Mouse (Mus musculus): ENCODE measurements around the gene Tubb4b. TPM values are rescaled to one million over a fixed set of nuclear protein-coding genes. Genes with fewer than 3 reads are reported as not detected.

The Tubb4b gene
- 979 and 1,089 TPM in 2 replicates for total RNA-seq (2012; rRNA removed)
- 1,000 to 10,000 TPM in 1 of 2 experiments, 100 to 1,000 TPM in 1; 183 to 1,037 TPM for polyA plus RNA-seq (2012; ENCODE audit: insufficient read depth in 1 of 2, insufficient read length in 2 of 2, low read depth in 1 of 2, low replicate concordance in 2 of 2, missing spikeins in 1 of 2)

- peaks cover 6 to 18% of the 10 kb centered on the region in 2 experiments; a peak in 3 of 4 replicates for H3K4me1 ChIP-seq (ENCODE audit: control insufficient read depth in 1 of 2, insufficient read depth in 2 of 2, low read length in 2 of 2)
- TF ChIP-seq TAL1 (IDR thresholded peaks at IDR 0.05; ENCODE audit: low read length) (no peak), NELFE (IDR thresholded peaks at IDR 0.05; ENCODE audit: low read depth, low read length) (peak; percentile 99), CHD2 (IDR thresholded peaks at IDR 0.05; ENCODE audit: low read length) (no peak), ZKSCAN1 (IDR thresholded peaks at IDR 0.05; ENCODE audit: low read depth, low read length) (no peak), ETS1 (IDR thresholded peaks at IDR 0.05; ENCODE audit: low read depth, low read length) (no peak), POLR2A (IDR thresholded peaks at IDR 0.05; ENCODE audit: control insufficient read depth in 1 of 2, insufficient read depth in 1 of 2, low read depth in 1 of 2, low read length in 2 of 2, poor library complexity in 1 of 2) (peak; percentile 99 to 100), HCFC1 (IDR thresholded peaks at IDR 0.05; ENCODE audit: low read depth, low read length) (peak; percentile 65; the same call in 1 of the 2 replicates), ZNF384 (IDR thresholded peaks at IDR 0.05; ENCODE audit: low read depth, low read length) (no peak), SMC3 (IDR thresholded peaks at IDR 0.05; ENCODE audit: low read depth, low read length) (no peak), ZMIZ1 (IDR thresholded peaks at IDR 0.05; ENCODE audit: low read depth, low read length) (peak; percentile 99), GATA1 (IDR thresholded peaks at IDR 0.05; ENCODE audit: low read depth, low read length) (no peak), MAX (IDR thresholded peaks at IDR 0.05; ENCODE audit: low read length) (no peak; the same call in 1 of the 2 replicates), TCF12 (IDR thresholded peaks at IDR 0.05; ENCODE audit: low read depth, low read length) (peak; percentile 64), CHD1 (IDR thresholded peaks at IDR 0.05; ENCODE audit: low read depth, low read length) (no peak), MXI1 (IDR thresholded peaks at IDR 0.05; ENCODE audit: low read depth, low read length) (peak; percentile 42; the same call in 1 of the 2 replicates), KAT2A (conservative IDR thresholded peaks at IDR 0.05; ENCODE audit: low read depth, low read length) (0 out of 2 replicates have a peak, but pooled peaks have one; percentile 9), POLR2AphosphoS2 (IDR thresholded peaks at IDR 0.05; ENCODE audit: low read length) (peak; percentile 100), GABPA (IDR thresholded peaks at IDR 0.05; ENCODE audit: low read depth, low read length) (no peak), MAZ (IDR thresholded peaks at IDR 0.05; ENCODE audit: low read depth, low read length) (no peak), ZC3H11A (IDR thresholded peaks at IDR 0.05; ENCODE audit: low read depth, low read length) (no peak), TBP (IDR thresholded peaks at IDR 0.05; ENCODE audit: low read depth, low read length) (peak; percentile 99), RCOR1 (IDR thresholded peaks at IDR 0.05; ENCODE audit: low read depth, low read length) (no peak), UBTF (IDR thresholded peaks at IDR 0.05; ENCODE audit: borderline replicate concordance, insufficient read depth, low read depth, low read length) (no peak; the same call in 1 of the 2 replicates), USF2 (IDR thresholded peaks at IDR 0.05; ENCODE audit: borderline replicate concordance in 1 of 2, insufficient read depth in 1 of 2, low read depth in 1 of 2, low read length in 2 of 2) (no peak), MAFK (IDR thresholded peaks at IDR 0.05; ENCODE audit: borderline replicate concordance, low read depth, low read length) (no peak), MYC (IDR thresholded peaks at IDR 0.05; ENCODE audit: low read depth, low read length) (peak; percentile 79), CTCF (IDR thresholded peaks at IDR 0.05 in 2 of 3, conservative IDR thresholded peaks at IDR 0.05 in 1 of 3; ENCODE audit: control insufficient read depth in 1 of 3, insufficient read depth in 1 of 3, low read depth in 2 of 3, low read length in 3 of 3, poor library complexity in 1 of 3, severe bottlenecking in 1 of 3) (no peak), POLR2AphosphoS5 (IDR thresholded peaks at IDR 0.05; ENCODE audit: borderline replicate concordance, low read depth, low read length) (peak; percentile 99), MYB (IDR thresholded peaks at IDR 0.05; ENCODE audit: low read depth, low read length) (no peak), JUND (IDR thresholded peaks at IDR 0.05; ENCODE audit: low read depth, low read length) (no peak), EP300 (IDR thresholded peaks at IDR 0.05; ENCODE audit: low read depth in 1 of 2, low read length in 2 of 2) (no peak), MEF2A (IDR thresholded peaks at IDR 0.05; ENCODE audit: extremely low read depth, insufficient replicate concordance, low read depth, low read length, poor library complexity, severe bottlenecking) (no peak), E2F4 (IDR thresholded peaks at IDR 0.05; ENCODE audit: borderline replicate concordance, low read depth, low read length) (no peak), RAD21 (IDR thresholded peaks at IDR 0.05; ENCODE audit: low read depth, low read length) (no peak), SIN3A (IDR thresholded peaks at IDR 0.05; ENCODE audit: low read length) (peak; percentile 27; the same call in 1 of the 2 replicates), ELF1 (IDR thresholded peaks at IDR 0.05; ENCODE audit: low read depth, low read length) (peak; percentile 45; the same call in 1 of the 2 replicates), USF1 (IDR thresholded peaks at IDR 0.05; ENCODE audit: low read depth, low read length) (no peak), NRF1 (IDR thresholded peaks at IDR 0.05; ENCODE audit: insufficient read depth, low read depth, low read length, poor library complexity, severe bottlenecking) (peak; percentile 61; the same call in 1 of the 2 replicates)
Measured at GRCm38 (mm10) chr2:25224492-25224765, at the start of gene Tubb4b. Gene Tubb4b (minus strand): TSS chr2:25224702.

More at GRCm38 (mm10) chr2:25224492-25224765, at the start of gene Tubb4b:
- Histone ChIP-seq H3K4me3 (ENCODE audit: control insufficient read depth in 1 of 2, insufficient read depth in 1 of 2, low read depth in 2 of 2, low read length in 2 of 2) (peak within 1 kb of the TSS; percentile 96 to 97), H3K9ac (ENCODE audit: control insufficient read depth, low read depth, low read length, poor library complexity, severe bottlenecking) (peak within 1 kb of the TSS; percentile 99), H3K79me2 (ENCODE audit: control insufficient read depth, insufficient read depth, low read length, poor library complexity) (peaks cover 17% of the 10 kb centered on the region), H3K27ac (ENCODE audit: control insufficient read depth, low read depth, low read length) (peak within 1 kb of the TSS; percentile 100), H3K9me3 (replicated peaks; ENCODE audit: insufficient read depth, low read length) (no peaks in the 10 kb centered on the region), H3K27me3 (ENCODE audit: control insufficient read depth in 1 of 2, insufficient read depth in 2 of 2, low read length in 2 of 2) (no peaks in the 10 kb centered on the region), H3K36me3 (ENCODE audit: control insufficient read depth in 1 of 2, insufficient read depth in 2 of 2, low read length in 2 of 2) (peaks cover 6 to 8% of the 10 kb centered on the region in 2 experiments)
- no peak for DNase-seq (ENCODE audit: low read depth, low spot score)
